Mouse (Mus musculus): ENCODE measurements around the gene Hint1.

DNA sequence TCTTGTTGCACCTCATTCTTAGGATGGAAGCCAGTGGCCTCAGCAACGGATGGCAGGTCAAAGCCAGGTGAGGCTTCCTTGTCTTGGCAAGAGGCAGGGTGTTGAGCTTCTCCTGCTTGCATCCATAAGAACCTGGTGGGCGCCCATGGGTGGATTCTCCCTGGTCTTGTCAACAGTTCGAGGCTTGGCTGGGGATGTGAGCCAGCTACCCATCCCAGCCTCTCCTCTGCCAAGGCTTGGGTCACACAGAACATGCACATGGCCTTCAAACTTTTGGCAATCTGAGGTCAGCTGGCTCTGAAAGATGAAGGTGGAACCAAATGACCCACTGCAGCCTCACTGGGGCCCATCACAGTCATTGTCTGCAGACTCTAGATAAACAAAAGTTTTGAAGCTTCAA is 45.0 kb downstream of the Hint1 start:
- TF ChIP-seq CTCF (IDR thresholded peaks at IDR 0.05; ENCODE audit: low read depth) (no peak), EP300 (IDR thresholded peaks at IDR 0.05; ENCODE audit: low read depth) (no peak)

Data from heart, postnatal 0 days (tissue).